Mouse (Mus musculus): ENCODE data around the gene Cdh24.

The Cdh24 gene

DNA sequence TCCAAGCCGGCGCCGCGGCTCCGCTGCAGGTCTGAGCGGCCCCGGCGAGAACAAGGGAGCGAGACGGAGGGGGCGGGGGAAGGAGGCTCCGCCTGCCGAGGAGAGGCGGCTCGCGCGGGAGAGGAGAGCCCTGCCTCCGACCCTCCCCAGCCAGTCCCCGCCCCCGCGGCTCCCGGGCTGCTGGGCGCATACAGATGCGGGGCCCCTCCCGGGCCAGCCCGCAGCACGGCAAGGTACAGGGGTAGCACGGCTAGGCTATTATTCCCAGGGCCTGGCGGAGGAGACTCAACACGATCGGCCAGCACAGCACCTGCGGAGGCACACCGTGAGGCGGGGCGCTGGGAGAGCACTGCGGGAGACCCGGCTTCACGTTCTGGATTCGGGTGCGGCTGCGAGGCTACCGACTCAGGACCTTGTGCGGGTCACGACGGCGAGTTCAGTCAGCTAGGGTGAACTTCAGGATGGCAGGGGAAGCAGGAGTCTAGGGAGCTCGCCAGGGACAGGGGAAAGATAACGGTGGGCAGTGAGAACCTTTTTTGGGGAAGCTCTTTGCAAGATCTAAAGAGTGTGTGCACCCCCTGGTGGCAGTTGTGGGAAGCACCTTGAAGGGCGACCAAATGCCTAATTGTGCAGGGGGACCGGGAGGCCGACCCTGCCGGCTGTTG, at the start of gene Cdh24:
Gene Cdh24 (minus strand): TSS at position 60 of the 665 bp plus-strand sequence.
- DNase-seq (ENCODE audit: low spot score), result peak; percentile 81

DNA sequence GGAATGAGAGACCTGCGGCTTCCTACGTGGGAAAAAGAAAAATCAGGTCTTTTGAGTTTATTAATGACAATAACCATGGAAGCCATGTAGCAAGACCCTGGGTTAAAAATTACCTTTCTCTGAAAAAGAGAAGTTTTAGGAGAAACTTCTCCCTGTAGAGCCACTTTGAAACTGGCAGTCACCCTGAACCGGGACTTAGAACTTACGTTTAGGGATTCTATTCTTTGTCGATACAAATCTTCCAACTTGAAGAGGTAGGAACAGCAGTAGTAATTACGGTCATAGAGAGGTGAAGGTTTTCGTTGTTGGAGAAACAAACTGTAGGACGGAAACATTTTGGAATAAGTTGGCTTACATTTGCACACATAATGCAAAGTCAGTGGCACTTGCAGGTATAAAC, 46.1 kb upstream of the Cdh24 start:
- DNase-seq (ENCODE audit: low spot score), result no peak

DNA sequence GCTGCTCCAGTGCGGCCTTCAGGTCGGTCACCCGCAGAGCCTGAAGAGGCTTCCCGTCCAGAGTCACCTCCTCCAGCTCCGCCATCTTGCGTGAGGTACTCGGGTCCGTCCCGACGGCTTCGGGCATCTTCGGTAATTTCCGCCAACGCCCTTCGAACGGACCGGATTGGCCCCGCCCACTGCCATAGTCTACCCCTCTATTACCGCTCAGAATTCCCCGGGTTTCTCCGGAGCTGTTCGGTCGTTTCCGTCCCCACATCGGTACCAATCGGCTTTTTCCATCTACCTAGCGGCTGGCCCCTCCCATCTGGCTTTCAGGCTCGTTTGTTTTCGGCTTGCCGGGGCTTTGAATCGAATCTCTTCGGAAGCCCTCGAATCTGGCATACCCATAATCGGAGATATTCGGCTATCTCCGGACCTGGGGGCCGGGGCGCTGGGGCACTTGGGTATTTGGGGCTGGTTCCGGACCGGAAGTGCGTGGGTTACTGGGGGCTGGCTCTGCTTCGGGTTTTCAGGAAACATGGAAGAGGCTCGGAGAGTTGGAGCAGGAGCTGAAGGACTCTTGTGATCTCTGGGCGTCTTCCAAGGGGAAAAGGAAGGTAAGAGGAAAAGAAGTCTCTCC, 45.5 kb upstream of the Cdh24 start, which contains the start of gene Acin1:
Gene Acin1 (minus strand): TSS at position 410 of the 622 bp plus-strand sequence.
- peak; percentile 100 for DNase-seq (ENCODE audit: low spot score)

DNA sequence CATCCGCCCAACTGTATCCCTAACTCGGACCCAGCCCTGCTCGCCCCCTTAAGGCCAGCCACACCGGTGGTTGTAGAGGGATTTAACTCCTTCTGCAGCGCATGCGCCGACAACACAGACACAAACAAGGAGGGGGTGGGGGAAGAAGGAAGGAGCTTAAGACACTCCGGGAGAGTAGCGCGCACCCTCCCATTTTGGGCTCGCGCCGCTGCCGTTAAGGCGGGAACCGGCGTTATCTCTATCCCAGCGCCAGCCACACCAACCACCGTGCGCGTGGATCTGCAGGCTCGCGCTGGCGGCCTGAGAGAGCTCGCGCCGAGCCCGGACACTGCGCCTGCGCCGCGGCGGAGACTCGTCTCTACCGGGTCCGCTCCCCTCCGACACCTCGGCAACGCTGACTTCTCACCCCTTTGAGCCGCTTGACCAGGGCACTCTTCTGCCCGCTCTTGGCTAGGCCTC, 44.9 kb upstream of the Cdh24 start, which contains the start of gene 1700123O20Rik:
Gene 1700123O20Rik (plus strand): TSS at position 154 of the 459 bp plus-strand sequence.
- no peak for DNase-seq (ENCODE audit: low spot score)

DNA sequence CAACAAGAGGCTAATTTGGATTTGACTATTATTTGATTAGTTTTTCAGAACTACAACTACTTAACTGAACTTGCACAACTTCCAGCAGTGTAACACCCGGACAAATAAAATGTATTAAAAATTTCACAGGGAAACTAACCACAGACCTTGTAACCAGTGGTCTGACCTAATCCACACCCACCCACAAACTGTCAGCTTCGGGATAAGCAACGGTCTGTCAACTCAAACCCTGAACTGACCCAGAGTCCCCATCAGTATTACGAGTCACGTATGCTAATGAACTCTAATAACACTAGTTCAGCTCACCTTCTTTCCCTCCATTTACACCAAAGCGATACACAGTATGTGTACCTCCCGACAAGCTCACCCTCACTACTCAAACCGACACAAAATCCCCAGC, 44.3 kb upstream of the Cdh24 start:
- no peak for DNase-seq (ENCODE audit: low spot score)

DNA sequence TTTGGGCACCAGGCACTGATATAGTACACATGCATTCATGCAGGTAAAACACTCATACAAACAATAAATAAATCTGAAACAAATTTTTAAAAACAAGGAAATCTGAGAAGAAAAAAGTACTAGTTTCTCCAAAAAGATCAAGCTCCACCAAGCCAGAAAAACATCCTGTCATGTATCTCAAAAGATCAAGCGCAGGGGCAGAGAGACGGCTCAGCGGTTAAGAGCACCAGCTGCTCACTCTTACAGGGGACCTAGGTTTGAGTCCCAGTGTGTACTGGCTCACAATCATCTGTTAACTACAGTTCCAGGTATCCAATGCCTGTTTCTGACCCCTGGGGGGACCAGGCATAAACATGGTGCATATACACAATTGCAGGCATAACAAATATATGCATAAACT, 41.2 kb upstream of the Cdh24 start:
- no peak for DNase-seq (ENCODE audit: low spot score)

DNA sequence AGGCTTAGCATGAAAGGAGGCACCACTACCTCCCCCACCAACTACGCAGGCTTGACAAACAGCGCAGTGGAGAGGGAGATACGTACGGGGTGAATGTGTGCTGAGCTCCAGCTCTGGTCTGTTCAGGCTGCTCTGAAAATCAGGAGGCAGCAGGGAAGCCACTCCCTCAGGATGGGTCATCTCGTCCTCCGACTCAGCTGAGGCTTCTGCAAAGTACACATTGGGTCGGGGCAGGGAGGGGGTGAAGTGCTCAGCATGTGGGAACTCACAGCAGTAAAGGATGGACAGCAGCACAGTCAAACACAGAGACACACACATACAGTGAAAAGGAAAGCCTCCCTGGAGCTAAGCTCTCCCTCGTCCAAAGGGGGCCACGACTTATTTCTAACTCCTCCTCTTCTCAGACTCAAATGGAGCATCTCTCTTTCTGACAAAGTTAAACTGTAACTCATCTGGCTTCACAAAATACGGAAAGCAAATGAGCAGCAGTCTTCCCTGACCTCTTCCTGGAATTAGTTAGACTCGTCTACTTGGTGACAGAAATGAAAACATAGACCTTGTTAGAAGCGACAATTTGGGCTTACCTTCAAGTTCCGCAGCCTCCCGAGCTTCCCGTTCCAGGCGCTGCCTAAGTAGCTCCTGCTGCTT, 37.6 kb upstream of the Cdh24 start:
- DNase-seq (ENCODE audit: low spot score), result no peak

DNA sequence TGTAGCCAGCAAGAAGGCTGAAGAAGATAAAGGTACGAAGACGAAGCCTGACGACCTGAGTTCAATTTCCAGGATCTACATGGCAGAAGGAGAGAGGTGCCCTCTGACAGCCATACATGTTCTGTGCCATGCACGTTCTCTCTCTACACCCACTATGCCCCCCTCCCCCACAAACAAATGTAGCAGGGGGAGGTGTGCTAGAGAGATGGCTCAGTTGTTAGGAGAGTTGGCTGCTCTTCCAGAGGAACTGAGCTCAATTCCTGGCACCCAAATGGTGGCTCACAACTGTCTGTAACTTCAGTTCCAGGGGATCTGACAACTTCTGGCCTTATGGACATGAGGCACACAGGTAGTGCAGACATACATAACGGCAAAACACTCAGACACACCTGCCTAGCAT, 35.1 kb upstream of the Cdh24 start:
- DNase-seq (ENCODE audit: low spot score), result no peak

DNA sequence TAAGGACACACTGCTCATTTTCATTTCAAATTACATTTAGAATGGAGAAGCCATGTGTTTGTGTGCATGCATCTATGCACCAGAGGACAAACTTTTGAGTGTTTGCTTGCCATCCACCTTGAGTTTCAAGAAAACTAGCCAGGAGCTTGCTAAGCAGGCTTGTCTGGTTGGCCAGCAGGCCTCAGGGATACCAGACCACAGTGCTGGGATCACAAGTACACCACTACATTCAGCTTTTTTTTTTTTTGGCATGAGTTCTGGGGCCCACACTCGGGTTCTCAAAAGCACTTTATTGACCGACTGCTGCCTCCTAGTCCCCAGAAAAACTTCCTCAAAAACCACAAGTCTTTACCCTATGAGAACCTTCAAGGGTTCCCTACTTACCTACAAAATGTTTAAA, 33.2 kb upstream of the Cdh24 start:
- DNase-seq (ENCODE audit: low spot score), result no peak

DNA sequence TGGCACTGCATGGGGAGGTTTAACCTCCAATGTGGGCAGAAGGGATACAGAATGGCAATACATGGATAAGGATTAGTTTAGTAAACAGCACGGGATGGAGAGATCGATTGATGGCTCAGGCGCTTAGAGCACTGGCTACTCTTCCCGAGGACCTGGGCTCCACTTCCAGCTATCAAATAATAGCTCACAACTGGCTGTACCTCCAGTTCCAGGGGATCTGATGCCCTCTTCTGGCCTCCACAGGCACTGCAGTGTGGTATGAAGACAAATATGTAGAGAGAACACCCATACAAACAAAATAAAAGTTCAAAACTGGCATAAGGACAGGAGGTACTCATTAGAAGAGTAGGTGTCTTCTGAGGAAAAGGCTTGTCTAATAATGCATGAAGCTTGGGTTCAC, 28.2 kb upstream of the Cdh24 start:
- DNase-seq (ENCODE audit: low spot score), result no peak

DNA sequence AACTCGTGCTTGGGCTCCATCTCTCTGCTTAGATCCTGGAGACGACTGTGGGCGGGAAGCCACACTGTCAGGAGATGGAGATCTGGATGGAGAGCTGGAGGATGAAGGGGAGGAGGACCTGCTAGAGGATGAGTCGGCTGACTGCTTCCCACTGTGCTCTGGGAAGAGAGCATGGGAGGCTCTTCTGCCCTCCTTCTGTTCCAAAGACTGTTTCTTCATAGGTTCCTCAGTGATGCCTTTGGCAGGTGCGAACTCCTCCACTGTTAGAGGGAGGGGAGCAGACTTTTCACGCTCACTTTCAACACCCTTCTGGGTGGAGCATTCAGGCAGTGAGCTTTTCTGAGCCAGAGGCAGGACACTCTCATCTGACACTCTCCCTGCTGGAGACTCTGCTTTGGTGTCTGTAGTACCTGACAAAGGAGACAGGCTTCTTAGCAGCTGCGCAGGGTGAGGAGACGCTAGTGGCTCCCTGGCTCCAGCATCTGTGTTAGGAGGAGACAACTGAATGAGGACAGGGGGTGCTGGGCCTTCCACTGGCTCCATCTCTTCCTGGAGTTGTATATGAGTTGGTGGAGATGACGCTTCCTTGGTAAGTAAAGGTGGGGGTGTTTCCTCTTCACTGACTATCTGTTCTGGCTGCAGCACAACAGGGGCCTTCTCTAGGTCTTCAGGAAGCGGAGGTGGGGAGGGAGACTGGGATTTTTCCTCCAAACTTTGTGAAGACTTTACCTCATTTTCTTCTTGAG, 23.5 kb upstream of the Cdh24 start:
- DNase-seq (ENCODE audit: low spot score), result no peak

DNA sequence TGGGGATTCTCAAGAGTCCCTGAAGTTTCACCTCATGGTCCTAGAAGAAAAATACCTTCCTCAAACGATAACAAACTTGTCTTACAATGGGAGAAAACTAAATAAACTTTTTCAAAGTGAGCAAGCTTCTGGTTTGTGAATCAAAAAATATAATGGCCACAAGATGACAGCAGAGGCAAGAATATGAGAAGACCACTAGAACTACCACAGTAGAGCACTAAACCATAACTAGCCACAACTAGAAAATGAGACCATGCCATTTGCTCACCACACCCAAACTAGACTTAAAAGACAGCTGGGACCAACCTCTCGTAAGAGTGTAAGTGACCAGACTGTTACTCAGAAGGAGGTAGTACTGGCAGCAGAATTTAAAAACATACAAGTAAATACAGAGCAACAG, 18.8 kb upstream of the Cdh24 start:
- no peak for DNase-seq (ENCODE audit: low spot score)

DNA sequence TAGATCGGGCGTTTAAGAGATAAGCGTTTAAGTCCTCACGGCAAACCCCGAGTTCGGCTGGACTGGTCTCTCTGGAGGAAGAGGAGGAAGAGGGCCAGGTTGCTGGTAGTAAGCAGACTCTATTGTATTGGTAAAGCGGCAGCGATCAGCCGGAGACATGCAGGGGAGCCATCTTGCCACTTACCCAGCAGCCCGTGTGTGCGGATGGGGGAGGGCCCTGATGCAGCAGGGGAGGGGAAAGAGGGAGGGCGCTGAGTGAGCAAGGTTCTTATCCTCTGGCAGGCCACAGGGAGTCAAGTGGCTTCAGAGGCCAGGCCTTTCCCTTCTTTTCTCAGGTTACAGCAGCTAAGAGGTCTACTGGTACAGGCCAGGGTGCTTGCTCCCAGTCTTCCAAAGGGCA, 12.3 kb upstream of the Cdh24 start:
- peak; percentile 61 for DNase-seq (ENCODE audit: low spot score)

DNA sequence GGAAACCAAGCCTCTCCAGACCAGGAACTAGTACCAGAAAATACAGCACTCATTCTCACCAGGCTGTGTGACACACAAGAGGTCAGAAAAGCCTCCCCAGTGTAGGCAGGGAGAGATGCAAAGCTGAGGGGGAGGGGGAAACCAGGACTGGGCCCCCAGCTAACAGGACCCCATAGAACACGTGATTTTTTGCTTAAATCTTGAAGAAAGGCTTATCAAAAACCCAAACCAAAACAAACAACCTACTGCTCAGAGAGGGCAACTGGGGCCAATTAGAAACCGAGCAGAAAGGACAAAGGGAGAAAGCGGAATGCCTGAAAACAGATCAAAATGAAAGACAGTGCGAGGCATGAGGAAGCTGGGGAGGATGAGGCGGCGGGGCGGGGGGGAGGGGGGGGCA, 11.6 kb upstream of the Cdh24 start:
- no peak for DNase-seq (ENCODE audit: low spot score)

DNA sequence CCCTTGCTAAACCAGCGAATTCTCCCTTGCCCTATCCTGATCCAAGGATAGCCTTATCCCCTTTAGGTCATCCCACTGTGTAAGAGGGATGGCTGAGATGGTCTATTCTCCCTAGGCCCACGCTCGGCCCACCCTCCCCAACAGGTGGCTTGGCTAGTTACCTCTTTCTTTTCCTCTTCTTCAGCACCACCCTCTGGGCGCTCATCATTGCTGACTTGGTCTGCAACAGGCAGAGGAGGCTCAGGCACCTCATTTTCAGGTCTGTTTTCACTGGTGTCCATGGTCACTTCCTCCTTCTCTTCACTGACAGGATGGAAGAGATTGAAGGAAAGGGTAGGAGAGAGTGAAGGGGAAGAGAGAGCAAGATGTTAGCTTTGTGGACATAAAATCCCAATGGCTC, 10.4 kb upstream of the Cdh24 start:
- no peak for DNase-seq (ENCODE audit: low spot score)

DNA sequence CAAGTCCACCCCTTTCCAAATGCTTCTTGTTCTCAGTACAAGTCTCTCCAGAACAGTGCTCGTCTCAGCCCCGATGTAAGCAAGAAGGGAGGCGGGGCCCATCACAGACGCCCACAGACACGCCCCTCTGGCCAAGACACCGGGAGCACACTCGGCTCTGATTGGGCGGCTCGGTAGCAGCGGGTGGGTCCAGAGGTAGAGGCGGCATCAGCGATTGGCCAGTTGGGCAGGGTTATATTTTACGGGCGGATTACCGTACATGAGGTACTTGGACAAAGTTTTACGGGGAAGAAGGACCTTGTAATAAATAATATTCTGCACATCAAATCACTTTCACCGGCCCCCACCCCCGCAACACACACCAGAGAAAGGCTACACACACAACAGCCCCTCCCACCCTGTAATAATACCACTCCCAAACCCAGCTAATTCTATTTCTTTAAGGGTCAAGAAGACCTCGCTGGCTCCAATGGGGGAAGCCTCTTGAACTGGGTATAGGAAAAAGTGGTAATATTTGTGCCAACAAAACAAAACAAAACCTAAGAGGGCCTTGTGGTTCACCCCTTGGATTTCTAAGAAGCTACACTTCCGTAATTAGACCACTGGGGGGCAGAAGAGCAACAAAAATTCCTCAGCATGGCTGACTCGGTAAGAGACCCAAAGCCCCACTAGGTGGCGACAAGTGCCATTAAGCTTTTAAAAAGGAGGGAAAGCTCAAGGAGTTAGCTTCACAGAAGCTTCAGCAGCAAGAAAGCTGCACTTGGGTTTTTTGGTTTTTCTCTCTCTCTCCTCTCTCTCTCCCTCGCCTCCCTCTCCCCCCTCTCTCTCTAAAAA, 9.7 kb upstream of the Cdh24 start:
- DNase-seq (ENCODE audit: low spot score), result peak; percentile 71

DNA sequence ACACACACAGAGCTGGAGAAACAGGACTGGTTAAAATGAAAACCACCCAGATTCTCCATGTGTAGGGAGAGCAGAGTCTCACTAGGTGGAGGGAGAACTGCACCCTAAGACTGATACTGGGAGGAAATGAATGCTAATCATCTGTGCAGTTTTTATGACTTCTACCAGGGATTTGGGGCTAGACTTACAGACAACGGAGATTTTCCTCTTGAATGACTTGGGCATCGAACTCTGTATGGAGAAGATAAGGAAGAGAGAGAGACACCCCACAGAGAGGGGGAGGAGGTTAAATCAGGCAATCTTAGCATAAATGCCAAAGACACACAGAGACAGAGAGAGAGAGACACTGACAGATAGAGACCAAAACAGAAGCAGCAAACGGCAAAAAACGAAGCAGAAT, 6.7 kb upstream of the Cdh24 start:
- no peak for DNase-seq (ENCODE audit: low spot score)

DNA sequence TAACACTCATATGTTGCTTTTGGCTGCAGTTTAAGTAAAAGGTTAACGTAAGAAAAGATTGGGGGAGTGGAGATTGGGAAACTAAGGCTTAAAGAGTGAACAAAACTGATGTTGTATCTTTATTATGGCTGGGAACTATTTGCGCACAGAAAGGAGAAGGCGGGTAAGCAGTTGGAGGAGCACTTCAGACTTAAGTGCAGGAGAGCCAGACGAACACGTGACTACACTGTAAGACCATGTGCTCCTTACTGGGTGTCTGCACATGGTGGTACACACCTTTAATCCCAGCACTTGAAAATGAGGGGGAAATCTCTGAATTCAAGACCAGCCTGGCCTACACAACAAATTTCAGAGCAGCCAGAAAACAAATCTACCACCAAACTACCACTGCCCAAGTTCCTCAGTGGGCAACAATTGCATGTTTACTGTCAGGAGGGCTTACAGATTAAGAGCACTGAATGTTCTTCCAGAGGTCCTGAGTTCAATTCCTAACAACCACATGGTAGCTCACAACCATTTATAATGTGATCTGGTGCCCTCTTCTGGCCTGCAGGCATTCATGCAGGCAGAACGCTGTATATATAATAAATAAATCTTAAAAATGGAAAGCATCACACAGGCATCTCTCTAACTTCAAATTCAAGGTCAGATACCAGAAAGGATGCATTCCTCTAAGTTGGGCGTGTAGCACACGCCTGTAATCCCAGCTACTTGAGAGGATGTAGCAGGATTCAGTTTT, 5.9 kb upstream of the Cdh24 start:
- DNase-seq (ENCODE audit: low spot score), result no peak

DNA sequence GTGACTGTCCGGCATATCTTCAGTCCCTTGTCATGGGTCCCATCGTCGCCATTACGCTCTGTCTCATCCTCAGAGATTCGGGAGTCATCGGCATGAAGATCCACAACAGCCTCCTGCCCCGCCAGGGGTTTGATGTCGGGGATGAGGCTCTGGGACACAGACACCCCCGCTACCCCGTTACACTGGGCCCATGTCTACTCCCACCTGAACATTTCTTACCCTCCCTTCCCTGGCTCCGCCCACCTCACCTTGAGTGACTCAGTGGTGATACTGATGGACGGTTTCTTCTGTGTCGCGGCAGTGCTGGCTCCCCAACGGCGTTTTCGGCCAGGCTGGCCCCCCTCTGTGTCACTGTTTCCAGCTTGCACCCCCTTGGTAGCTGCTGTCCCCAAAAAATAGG, 5.3 kb upstream of the Cdh24 start:
- DNase-seq (ENCODE audit: low spot score), result no peak

DNA sequence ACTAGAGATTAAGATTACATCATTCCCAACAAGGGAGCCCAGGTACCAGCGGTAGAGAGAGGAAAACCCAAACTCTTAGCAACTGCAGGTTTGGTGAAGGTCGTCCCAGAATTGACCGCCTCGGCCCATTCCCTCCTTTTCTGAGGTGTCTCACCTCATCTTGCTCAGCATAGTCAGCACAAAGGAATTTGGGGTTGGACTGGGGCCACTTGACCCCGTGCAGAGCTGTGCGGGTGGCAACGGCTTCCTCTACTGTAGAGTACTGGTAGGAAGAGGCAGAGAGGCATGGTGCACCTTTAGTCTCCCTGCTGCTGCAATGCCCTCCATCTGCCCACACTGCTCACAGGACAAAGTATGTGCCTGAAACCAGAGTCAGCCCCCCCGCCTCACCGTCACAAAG, 3.1 kb upstream of the Cdh24 start:
- DNase-seq (ENCODE audit: low spot score), result no peak

DNA sequence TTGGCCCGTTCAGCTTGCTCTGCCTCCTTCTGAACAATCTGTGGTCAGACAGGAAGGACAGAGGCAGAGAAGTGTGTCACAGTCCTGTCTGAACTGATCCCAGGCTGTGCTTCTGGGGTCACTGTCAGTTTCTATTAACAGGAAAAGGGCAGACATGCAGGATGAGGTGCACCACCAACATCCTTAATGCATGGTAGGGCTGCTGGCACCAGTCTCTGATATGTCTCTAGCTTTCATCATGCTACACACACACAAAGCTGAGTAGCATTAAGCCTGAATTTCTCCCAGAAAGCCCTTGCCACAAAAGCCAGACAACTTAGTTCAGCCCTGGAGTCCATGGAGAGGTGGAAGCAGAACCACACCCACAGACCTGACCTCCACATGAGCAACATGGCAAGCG, 1.8 kb upstream of the Cdh24 start:
- no peak for DNase-seq (ENCODE audit: low spot score)
